Mouse (Mus musculus): ENCODE results near the gene Avpr2. TPM values are rescaled to one million over a fixed set of nuclear protein-coding genes. Genes with fewer than 3 reads are reported as not detected.

The Avpr2 gene
- not detected for total RNA-seq (2022)

DNA sequence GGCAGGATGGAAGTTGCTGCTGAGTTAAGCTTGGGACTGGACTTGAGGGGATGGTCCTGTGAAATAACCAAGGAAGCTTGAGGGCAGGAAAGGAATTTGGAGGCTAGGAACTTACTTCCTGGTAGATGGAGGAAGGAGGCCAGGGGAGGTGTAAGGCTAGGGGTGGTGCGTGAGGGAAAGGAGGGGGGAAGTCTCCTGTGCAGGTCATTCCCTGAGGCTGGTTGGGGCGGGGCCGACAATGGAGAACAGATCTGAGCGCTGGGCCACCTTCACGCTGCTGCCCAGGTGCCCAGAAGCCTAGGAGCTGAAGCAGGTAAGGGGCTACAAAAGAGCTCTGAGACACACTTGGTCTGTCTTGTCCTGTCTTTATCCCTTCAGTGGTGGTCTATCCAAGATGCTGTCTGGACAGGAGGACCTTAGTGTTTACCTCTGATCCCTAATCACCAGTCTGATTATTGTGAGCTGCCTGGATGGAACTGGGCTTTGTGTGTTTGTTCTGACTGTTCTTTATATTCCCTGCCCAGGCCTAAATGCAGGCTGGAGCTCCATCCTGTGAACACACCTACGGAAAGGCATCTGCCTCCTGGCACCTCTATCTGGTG lies at the start of gene Avpr2:
Gene Avpr2 (plus strand): TSS at position 552 of the 602 bp plus-strand sequence.
- no peak for DNase-seq (ENCODE audit: low spot score in 2 of 2)

- no peak for DNase-seq (ENCODE audit: low spot score in 2 of 2)
Observed at GRCm38 (mm10) chrX:73854326-73855086, 37.4 kb upstream of the Avpr2 start.

- DNase-seq (ENCODE audit: low spot score in 2 of 2) = no peak
Observed at GRCm38 (mm10) chrX:73855087-73855408, 36.9 kb upstream of the Avpr2 start.

- no peak for DNase-seq (ENCODE audit: low spot score in 2 of 2)
Observed at GRCm38 (mm10) chrX:73864692-73865091, 27.2 kb upstream of the Avpr2 start.

- peak in 1 of 2 experiments; percentile 8 for DNase-seq (ENCODE audit: low spot score in 2 of 2)
Observed at GRCm38 (mm10) chrX:73867256-73867655, 24.6 kb upstream of the Avpr2 start.

DNA sequence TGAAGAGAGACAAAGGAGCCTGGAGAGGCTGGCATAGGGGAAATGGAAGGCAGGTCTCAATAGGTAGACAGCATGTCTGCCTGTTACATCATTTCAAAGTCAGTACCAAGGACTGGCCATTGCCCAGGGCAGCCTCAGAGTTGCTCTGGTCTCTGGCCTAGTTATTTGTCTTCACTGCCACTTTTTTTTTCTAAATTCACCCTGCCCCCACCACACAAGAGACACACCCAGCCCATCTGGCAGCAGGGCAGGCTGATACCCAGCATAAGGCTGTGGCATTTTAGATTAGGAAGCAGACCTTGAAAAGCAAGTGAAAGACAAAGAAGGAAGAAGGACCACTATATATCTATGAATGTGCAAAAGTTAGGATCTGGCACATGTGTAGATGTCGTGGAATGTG lies 24.1 kb upstream of the Avpr2 start:
- DNase-seq (ENCODE audit: low spot score in 2 of 2) = no peak

- DNase-seq (ENCODE audit: low spot score in 2 of 2) = no peak
Observed at GRCm38 (mm10) chrX:73869334-73869733, 22.6 kb upstream of the Avpr2 start.

GRCm38 (mm10) chrX:73871474-73871873 lies 20.4 kb upstream of the Avpr2 start:
- DNase-seq (ENCODE audit: low spot score in 2 of 2) = no peak

GRCm38 (mm10) chrX:73871956-73872355 lies 19.9 kb upstream of the Avpr2 start:
- DNase-seq (ENCODE audit: low spot score in 2 of 2) = no peak

GRCm38 (mm10) chrX:73875881-73876280 lies 16.0 kb upstream of the Avpr2 start:
- DNase-seq (ENCODE audit: low spot score in 2 of 2) = no peak

DNA sequence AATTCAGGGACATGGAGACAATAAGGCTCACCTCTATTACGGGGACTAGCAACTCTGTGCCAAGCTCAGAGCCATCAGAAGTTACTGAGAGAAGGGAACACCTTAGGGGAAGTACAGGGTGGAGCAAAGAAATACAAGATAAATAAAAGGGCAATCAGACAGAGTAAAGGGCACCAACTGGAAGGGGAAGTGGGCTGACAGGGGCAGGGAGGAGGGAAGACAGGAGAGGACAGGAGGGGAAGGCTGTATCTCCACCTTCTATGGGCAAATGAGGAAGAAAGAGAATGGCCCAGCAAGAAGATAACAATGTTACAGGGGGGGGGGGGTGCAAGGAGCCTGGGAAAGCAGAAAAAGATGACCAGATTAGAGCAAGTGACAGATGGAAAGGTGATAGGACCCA lies 14.9 kb upstream of the Avpr2 start:
- DNase-seq (ENCODE audit: low spot score in 2 of 2) = no peak

- peak in 1 of 2 experiments; percentile 7 for DNase-seq (ENCODE audit: low spot score in 2 of 2)
Observed at GRCm38 (mm10) chrX:73880194-73881035, 11.5 kb upstream of the Avpr2 start.

GRCm38 (mm10) chrX:73881036-73881427 lies 10.9 kb upstream of the Avpr2 start:
- no peak for DNase-seq (ENCODE audit: low spot score in 2 of 2)

DNA sequence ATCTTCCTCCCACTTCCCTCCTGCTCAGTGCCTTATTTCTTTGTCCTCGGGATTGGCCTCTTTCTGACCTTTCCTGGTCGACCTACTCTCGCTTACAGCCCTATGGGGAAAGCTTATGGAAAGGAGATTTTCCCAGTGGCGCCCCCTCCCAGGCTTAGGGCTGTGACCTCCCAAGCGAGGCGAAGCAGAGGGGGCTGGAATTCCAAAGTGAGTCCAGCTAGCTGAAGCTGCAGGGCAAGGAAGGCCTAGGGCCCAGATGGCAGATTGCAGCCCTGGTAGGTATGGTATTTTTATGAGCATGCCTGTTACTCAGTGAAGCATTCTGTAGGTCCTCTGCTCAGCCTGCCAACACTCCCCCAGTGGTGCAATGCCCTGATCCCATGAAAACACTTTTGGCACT lies 10.4 kb upstream of the Avpr2 start:
- no peak for DNase-seq (ENCODE audit: low spot score in 2 of 2)

- DNase-seq (ENCODE audit: low spot score in 2 of 2) = no peak
Observed at GRCm38 (mm10) chrX:73892833-73893232, 931 bp downstream of the Avpr2 start.

GRCm38 (mm10) chrX:73895719-73896118 lies 3.8 kb downstream of the Avpr2 start, which contains the start of gene L1cam:
Gene L1cam, minus strand, starts transcription at chrX:73896105.
- DNase-seq (ENCODE audit: low spot score in 2 of 2) = peak in 1 of 2 experiments; percentile 46

GRCm38 (mm10) chrX:73897959-73898358 lies 6.1 kb downstream of the Avpr2 start:
- no peak for DNase-seq (ENCODE audit: low spot score in 2 of 2)

- DNase-seq (ENCODE audit: low spot score in 2 of 2) = no peak
Observed at GRCm38 (mm10) chrX:73910049-73910448, 18.1 kb downstream of the Avpr2 start.

- DNase-seq (ENCODE audit: low spot score in 2 of 2) = no peak
Observed at GRCm38 (mm10) chrX:73910451-73910850, 18.5 kb downstream of the Avpr2 start.

DNA sequence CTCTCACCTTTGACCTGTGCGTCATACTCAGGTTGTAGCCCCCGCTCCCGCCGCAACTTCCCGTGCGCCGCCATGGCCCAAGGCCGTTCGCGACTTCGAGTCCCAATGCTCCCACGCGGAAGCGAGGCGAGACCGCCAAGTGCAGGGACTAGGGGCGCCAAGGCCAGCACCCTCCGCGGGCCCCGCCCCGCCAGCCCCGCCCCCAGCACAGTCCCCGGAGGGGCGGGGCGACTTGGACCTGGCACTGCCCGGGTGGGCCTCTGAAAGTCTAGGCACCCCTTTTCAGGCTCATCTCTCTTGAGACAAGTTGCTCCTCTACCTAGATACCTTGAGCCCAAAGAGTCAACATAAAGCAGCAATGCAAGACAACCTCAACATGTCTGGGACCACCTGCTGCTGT lies 19.3 kb downstream of the Avpr2 start:
- no peak for DNase-seq (ENCODE audit: low spot score in 2 of 2)

- DNase-seq (ENCODE audit: low spot score in 2 of 2) = no peak
Observed at GRCm38 (mm10) chrX:73911588-73911987, 19.7 kb downstream of the Avpr2 start.

Measured in layer of hippocampus, adult 8-10 months (tissue).